Mouse (Mus musculus): ENCODE data around the gene Tomm6.

GRCm38 (mm10) chr17:47712889-47713571 lies 24.8 kb upstream of the Tomm6 start:
- TF ChIP-seq POLR2AphosphoS2 (IDR thresholded peaks at IDR 0.05; ENCODE audit: insufficient read length, low read depth) (no peak), POLR2A (IDR thresholded peaks at IDR 0.05; ENCODE audit: insufficient read length, low read depth) (no peak), E2F4 (IDR thresholded peaks at IDR 0.05; ENCODE audit: insufficient read depth) (no peak)
